Mouse (Mus musculus) CH12.LX (cell line): ENCODE measurements at regions not wholly inside any gene's neighbourhood (a gene's known extent, or its start where the extent isn't known, plus 50 kb on each side); places are given as distances from the start of the nearest gene placed in this dataset.

Experiments used
- CTCF ChIP-seq, 2 experiments: IDR thresholded peaks in 1 of 2; conservative IDR thresholded peaks in 1 of 2; 2 replicates each; pipeline ENCODE4 v1.5.1; 2011 to 2012; ENCODE audit warnings: low read depth in 2 of 2, low read length in 2 of 2, improper control_type of control experiment in 1 of 2, inconsistent platforms in 1 of 2, mild to moderate bottlenecking in 1 of 2, moderate library complexity in 1 of 2
- NRF1 ChIP-seq: IDR thresholded peaks from 2 replicates; pipeline ENCODE4 v1.6.1; 2014; ENCODE audit warnings: low read depth, mild to moderate bottlenecking, inconsistent platforms, low read length, improper control_type of control experiment, moderate library complexity
- POLR2A ChIP-seq: IDR thresholded peaks from 2 replicates; pipeline ENCODE4 v1.6.1; 2011; ENCODE audit warnings: low read depth, mild to moderate bottlenecking, improper control_type of control experiment, low read length
- ZNF384 ChIP-seq: IDR thresholded peaks from 2 replicates; pipeline ENCODE4 v1.6.1; 2012; ENCODE audit warnings: low read depth, low read length, improper control_type of control experiment, inconsistent platforms

- TF ChIP-seq POLR2A (no peak), CTCF (conservative IDR thresholded peaks at IDR 0.05 in 1 of 2, IDR thresholded peaks at IDR 0.05 in 1 of 2; ENCODE audit: low read depth in 2 of 2, low read length in 2 of 2) (peak in 1 of 2 experiments; percentile 71; a peak in 2 of 4 replicates), ZNF384 (no peak), NRF1 (no peak)
Observed at GRCm38 (mm10) chr19:56201738-56202480, 85.0 kb upstream of the Habp2 start.
